Mouse (Mus musculus): ENCODE results near the gene Eya4. TPM values are rescaled to one million over a fixed set of nuclear protein-coding genes. Genes with fewer than 3 reads are reported as not detected.

The Eya4 gene
- total and polyA plus RNA-seq, 3 experiments, result 0.24 to 0.46 TPM; not detected in 1

DNA sequence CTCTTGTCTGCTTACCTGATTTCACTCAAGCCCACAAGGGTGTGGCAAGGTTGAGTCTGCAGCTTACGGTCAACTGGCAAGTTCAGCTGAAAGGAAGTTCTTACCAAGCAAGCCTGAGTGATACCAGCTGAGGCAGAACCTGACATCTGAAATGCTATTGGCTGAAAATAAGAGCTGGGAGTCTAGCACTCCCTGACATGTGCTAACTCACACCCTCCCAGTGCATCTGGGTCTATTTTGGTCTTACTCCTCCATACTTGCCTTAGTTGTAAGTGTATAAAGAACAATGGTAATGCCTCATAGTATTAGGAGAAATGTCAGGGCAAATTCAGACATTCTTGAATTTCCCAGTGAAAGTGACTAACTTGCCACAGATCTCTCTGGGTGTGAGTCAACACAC, 260.3 kb downstream of the Eya4 start:
- DNase-seq (ENCODE audit: low read depth, low spot score), result no peak
- Histone ChIP-seq H3K9ac (ENCODE audit: control insufficient read depth, low read depth, low read length, poor library complexity, severe bottlenecking) (no peak overlapping the region), H3K79me2 (ENCODE audit: control insufficient read depth, insufficient read depth, low read length, poor library complexity) (no peaks in the 10 kb centered on the region), H3K36me3 (ENCODE audit: control insufficient read depth in 1 of 2, insufficient read depth in 2 of 2, low read length in 2 of 2) (no peaks in the 10 kb centered on the region), H3K27me3 (ENCODE audit: control insufficient read depth in 1 of 2, insufficient read depth in 2 of 2, low read length in 2 of 2) (no peaks in the 10 kb centered on the region; a peak in 1 of 4 replicates), H3K27ac (ENCODE audit: control insufficient read depth, low read depth, low read length) (no peak overlapping the region), H3K4me1 (ENCODE audit: control insufficient read depth in 1 of 2, insufficient read depth in 2 of 2, low read length in 2 of 2) (no peaks in the 10 kb centered on the region), H3K4me3 (ENCODE audit: control insufficient read depth in 1 of 2, insufficient read depth in 1 of 2, low read depth in 2 of 2, low read length in 2 of 2) (no peak overlapping the region), H3K9me3 (replicated peaks; ENCODE audit: insufficient read depth, low read length) (no peaks in the 10 kb centered on the region)
- no peak for TF ChIP-seq CHD2 (IDR thresholded peaks at IDR 0.05; ENCODE audit: low read length)
- TF ChIP-seq POLR2AphosphoS5 (IDR thresholded peaks at IDR 0.05; ENCODE audit: borderline replicate concordance, low read depth, low read length), result no peak
- TF ChIP-seq MEF2A (IDR thresholded peaks at IDR 0.05; ENCODE audit: extremely low read depth, insufficient replicate concordance, low read depth, low read length, poor library complexity, severe bottlenecking), result no peak
- no peak for TF ChIP-seq USF2 (IDR thresholded peaks at IDR 0.05; ENCODE audit: borderline replicate concordance in 1 of 2, insufficient read depth in 1 of 2, low read depth in 1 of 2, low read length in 2 of 2)
- TF ChIP-seq ETS1 (IDR thresholded peaks at IDR 0.05; ENCODE audit: low read depth, low read length), result no peak
- no peak for TF ChIP-seq MAX (IDR thresholded peaks at IDR 0.05; ENCODE audit: low read length)
- TF ChIP-seq GABPA (IDR thresholded peaks at IDR 0.05; ENCODE audit: low read depth, low read length), result no peak
- no peak for TF ChIP-seq E2F4 (IDR thresholded peaks at IDR 0.05; ENCODE audit: borderline replicate concordance, low read depth, low read length)
- TF ChIP-seq HCFC1 (IDR thresholded peaks at IDR 0.05; ENCODE audit: low read depth, low read length), result no peak
- no peak for TF ChIP-seq NELFE (IDR thresholded peaks at IDR 0.05; ENCODE audit: low read depth, low read length)
- no peak for TF ChIP-seq TAL1 (IDR thresholded peaks at IDR 0.05; ENCODE audit: low read length)
- TF ChIP-seq EP300 (IDR thresholded peaks at IDR 0.05; ENCODE audit: low read depth in 1 of 2, low read length in 2 of 2), result no peak
- no peak for TF ChIP-seq BHLHE40 (IDR thresholded peaks at IDR 0.05; ENCODE audit: borderline replicate concordance, low read depth, low read length)
- TF ChIP-seq UBTF (IDR thresholded peaks at IDR 0.05; ENCODE audit: borderline replicate concordance, insufficient read depth, low read depth, low read length), result no peak
- TF ChIP-seq MYB (IDR thresholded peaks at IDR 0.05; ENCODE audit: low read depth, low read length), result no peak
- TF ChIP-seq SIN3A (IDR thresholded peaks at IDR 0.05; ENCODE audit: low read length), result no peak
- no peak for TF ChIP-seq MAFK (IDR thresholded peaks at IDR 0.05; ENCODE audit: borderline replicate concordance, low read depth, low read length)

- Histone ChIP-seq H3K27me3 (ENCODE audit: control insufficient read depth in 1 of 2, insufficient read depth in 2 of 2, low read length in 2 of 2) (no peaks in the 10 kb centered on the region; a peak in 1 of 4 replicates), H3K9ac (ENCODE audit: control insufficient read depth, low read depth, low read length, poor library complexity, severe bottlenecking) (no peak overlapping the region), H3K27ac (ENCODE audit: control insufficient read depth, low read depth, low read length) (no peak overlapping the region), H3K79me2 (ENCODE audit: control insufficient read depth, insufficient read depth, low read length, poor library complexity) (no peaks in the 10 kb centered on the region), H3K4me1 (ENCODE audit: control insufficient read depth in 1 of 2, insufficient read depth in 2 of 2, low read length in 2 of 2) (no peaks in the 10 kb centered on the region), H3K4me3 (ENCODE audit: control insufficient read depth in 1 of 2, insufficient read depth in 1 of 2, low read depth in 2 of 2, low read length in 2 of 2) (no peak overlapping the region), H3K9me3 (replicated peaks; ENCODE audit: insufficient read depth, low read length) (no peaks in the 10 kb centered on the region), H3K36me3 (ENCODE audit: control insufficient read depth in 1 of 2, insufficient read depth in 2 of 2, low read length in 2 of 2) (no peaks in the 10 kb centered on the region)
- DNase-seq (ENCODE audit: low read depth, low spot score), result no peak
- no peak for TF ChIP-seq E2F4 (IDR thresholded peaks at IDR 0.05; ENCODE audit: borderline replicate concordance, low read depth, low read length)
- no peak for TF ChIP-seq RAD21 (IDR thresholded peaks at IDR 0.05; ENCODE audit: low read depth, low read length)
- TF ChIP-seq NELFE (IDR thresholded peaks at IDR 0.05; ENCODE audit: low read depth, low read length), result no peak
- TF ChIP-seq ZMIZ1 (IDR thresholded peaks at IDR 0.05; ENCODE audit: low read depth, low read length), result no peak
- no peak for TF ChIP-seq EP300 (IDR thresholded peaks at IDR 0.05; ENCODE audit: low read depth in 1 of 2, low read length in 2 of 2)
- no peak for TF ChIP-seq SMC3 (IDR thresholded peaks at IDR 0.05; ENCODE audit: low read depth, low read length)
- TF ChIP-seq ZNF384 (IDR thresholded peaks at IDR 0.05; ENCODE audit: low read depth, low read length), result no peak
- TF ChIP-seq CHD1 (IDR thresholded peaks at IDR 0.05; ENCODE audit: low read depth, low read length), result no peak
- no peak for TF ChIP-seq MYC (IDR thresholded peaks at IDR 0.05; ENCODE audit: low read depth, low read length)
- no peak for TF ChIP-seq GATA1 (IDR thresholded peaks at IDR 0.05; ENCODE audit: low read depth, low read length)
- TF ChIP-seq TCF12 (IDR thresholded peaks at IDR 0.05; ENCODE audit: low read depth, low read length), result no peak
- no peak for TF ChIP-seq POLR2A (IDR thresholded peaks at IDR 0.05; ENCODE audit: control insufficient read depth in 1 of 2, insufficient read depth in 1 of 2, low read depth in 1 of 2, low read length in 2 of 2, poor library complexity in 1 of 2)
- no peak for TF ChIP-seq NRF1 (IDR thresholded peaks at IDR 0.05; ENCODE audit: insufficient read depth, low read depth, low read length, poor library complexity, severe bottlenecking)
- no peak for TF ChIP-seq MAFK (IDR thresholded peaks at IDR 0.05; ENCODE audit: borderline replicate concordance, low read depth, low read length)
Observed at GRCm38 (mm10) chr10:23089271-23089670, 261.3 kb downstream of the Eya4 start.
